Mouse (Mus musculus): Measurements from ENCODE around the gene Gm27021. TPM values are rescaled to one million over a fixed set of nuclear protein-coding genes. Genes with fewer than 3 reads are reported as not detected.
A peak's percentile ranks its signal among the peaks of the same experiment; 100 is the strongest.

The Gm27021 gene
- polyA plus RNA-seq, 1 experiment from 2014 or later: 2.0 TPM

DNA sequence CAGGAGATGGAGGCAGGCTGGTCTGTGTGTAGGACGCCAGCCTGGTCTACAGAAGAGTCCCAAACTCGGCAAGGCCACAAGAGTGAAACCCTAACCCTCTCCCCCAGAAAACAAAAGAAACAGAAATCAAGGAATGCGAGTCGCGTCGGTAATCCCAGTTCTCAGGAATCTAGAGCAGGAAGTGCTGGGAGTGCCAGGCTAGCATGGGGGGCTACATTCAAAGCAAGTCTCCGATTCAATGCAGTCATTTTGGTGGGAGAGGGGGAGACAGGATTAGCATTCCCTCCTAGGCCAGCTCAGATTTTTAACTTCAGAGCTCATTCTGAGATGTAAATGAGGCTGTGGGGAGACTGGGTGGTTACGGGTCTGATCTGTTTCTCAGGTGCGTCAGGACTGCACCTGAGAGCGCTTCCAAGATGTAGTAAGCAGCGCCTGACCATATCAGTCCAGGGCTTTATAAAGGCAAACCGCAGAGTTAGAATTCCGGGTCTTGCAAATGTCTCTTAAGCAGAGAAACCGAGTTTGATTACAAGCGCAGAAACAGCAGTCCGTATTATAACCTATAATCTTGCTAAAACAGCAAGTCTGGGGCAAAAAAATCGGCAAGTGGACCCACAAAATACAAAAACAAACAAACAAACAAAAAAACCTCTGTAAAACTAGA lies 940 bp downstream of the Gm27021 start:
- no peak for ATAC-seq (ENCODE audit: insufficient read depth, low FRiP score)
- Histone ChIP-seq H3K4me3 (replicated peaks; ENCODE audit: low read length) (peak overlapping the region; percentile 96), H3K36me3 (ENCODE audit: control insufficient read depth, insufficient read depth, low read length) (0 out of 2 replicates have a peak, but pooled peaks cover 4% of the 10 kb centered on the region), H3K4me1 (ENCODE audit: control insufficient read depth, insufficient read depth, low read length) (peaks cover 26% of the 10 kb centered on the region), H3K9ac (ENCODE audit: low read length) (peak overlapping the region; percentile 97), H3K27ac (ENCODE audit: low read length) (peak overlapping the region; percentile 90; the same call in 1 of the 2 replicates), H3K9me3 (replicated peaks; ENCODE audit: control insufficient read depth, low read length) (no peaks in the 10 kb centered on the region), H3K27me3 (ENCODE audit: control insufficient read depth, insufficient read depth, low read length) (no peaks in the 10 kb centered on the region), H3K4me2 (ENCODE audit: low read depth, low read length) (peak overlapping the region; percentile 92)
- 2% methylated on average over 17 of the region's 17 CpGs for WGBS

DNA sequence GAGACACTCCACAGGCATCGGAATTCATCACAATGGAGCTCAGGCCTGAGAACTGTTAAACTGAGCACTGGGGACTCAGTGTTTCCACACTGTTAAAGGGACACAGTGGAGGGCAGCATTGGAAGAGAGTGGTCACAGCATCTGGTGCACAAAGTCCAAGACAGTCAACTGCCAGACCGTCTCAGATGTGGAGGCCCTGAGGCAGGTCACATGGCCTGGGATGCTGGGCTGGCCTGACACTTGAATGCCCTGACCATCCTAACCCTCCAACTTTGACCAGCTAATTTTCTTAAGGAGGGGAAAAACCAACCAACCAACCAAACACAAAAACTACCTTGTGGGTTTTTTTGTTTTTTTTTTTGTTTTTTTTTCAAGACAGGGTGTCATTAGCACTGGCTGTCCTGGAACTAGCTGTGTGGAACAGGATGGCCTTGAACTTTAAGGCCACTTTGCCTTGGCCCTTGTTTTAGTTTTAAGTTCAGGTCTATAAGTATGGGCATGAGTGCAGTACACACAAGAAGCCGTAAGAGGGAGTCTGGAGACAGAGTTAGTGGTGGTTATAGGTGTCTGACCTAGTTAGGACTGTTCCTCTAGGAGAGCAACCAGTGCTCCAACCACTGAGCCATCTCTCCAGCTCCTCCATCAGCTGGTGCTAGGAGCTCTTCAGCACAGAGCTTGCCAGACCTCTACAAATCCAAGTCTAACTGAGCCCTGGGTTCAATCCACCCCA lies 2.0 kb downstream of the Gm27021 start:
- no peak overlapping the region for H3K27ac ChIP-seq (ENCODE audit: low read length)

DNA sequence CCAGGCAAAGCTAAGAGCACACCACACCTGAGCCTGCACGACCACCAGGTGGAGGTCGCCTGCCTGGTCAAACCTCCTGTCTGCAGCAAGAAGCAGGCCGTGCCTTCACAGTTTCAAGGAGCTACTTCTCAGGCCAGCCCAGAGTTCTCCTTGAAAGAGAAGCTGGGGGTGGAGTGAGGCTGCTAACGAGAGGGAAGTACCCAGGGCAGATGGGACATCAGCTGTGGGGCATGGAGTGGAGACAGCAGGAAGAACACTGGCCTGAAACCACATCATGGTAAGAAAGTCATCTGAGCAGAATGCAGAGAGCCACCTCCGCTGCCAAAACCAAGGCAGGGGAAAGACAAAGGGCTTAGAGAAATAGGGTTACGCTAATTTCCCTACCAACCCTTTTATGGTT lies 3.3 kb downstream of the Gm27021 start:
- H3K9me3 ChIP-seq (replicated peaks; ENCODE audit: control insufficient read depth, low read length): no peaks in the 10 kb centered on the region
- no peak overlapping the region for H3K27ac ChIP-seq (ENCODE audit: low read length)
- no peak for ATAC-seq (ENCODE audit: insufficient read depth, low FRiP score)
- WGBS: 75% methylated on average over 6 of the region's 6 CpGs
- no peak overlapping the region for H3K4me3 ChIP-seq (replicated peaks; ENCODE audit: low read length)
- H3K4me2 ChIP-seq (ENCODE audit: low read depth, low read length): no peak overlapping the region
- H3K4me1 ChIP-seq (ENCODE audit: control insufficient read depth, insufficient read depth, low read length): peaks cover 26% of the 10 kb centered on the region
- H3K36me3 ChIP-seq (ENCODE audit: control insufficient read depth, insufficient read depth, low read length): no peaks in the 10 kb centered on the region
- H3K27me3 ChIP-seq (ENCODE audit: control insufficient read depth, insufficient read depth, low read length): no peaks in the 10 kb centered on the region
- H3K9ac ChIP-seq (ENCODE audit: low read length): no peak overlapping the region

More for the DNA sequence above, 2.0 kb downstream of the Gm27021 start:
- Histone ChIP-seq H3K36me3 (ENCODE audit: control insufficient read depth, insufficient read depth, low read length) (0 out of 2 replicates have a peak, but pooled peaks cover 2% of the 10 kb centered on the region), H3K4me1 (ENCODE audit: control insufficient read depth, insufficient read depth, low read length) (peaks cover 26% of the 10 kb centered on the region), H3K4me2 (ENCODE audit: low read depth, low read length) (peak overlapping the region; percentile 92), H3K27me3 (ENCODE audit: control insufficient read depth, insufficient read depth, low read length) (no peaks in the 10 kb centered on the region), H3K4me3 (replicated peaks; ENCODE audit: low read length) (no peak overlapping the region), H3K9ac (ENCODE audit: low read length) (peak overlapping the region; percentile 97), H3K9me3 (replicated peaks; ENCODE audit: control insufficient read depth, low read length) (no peaks in the 10 kb centered on the region)
- no peak for ATAC-seq (ENCODE audit: insufficient read depth, low FRiP score)
- 66% methylated on average over 3 of the region's 3 CpGs for WGBS

DNA sequence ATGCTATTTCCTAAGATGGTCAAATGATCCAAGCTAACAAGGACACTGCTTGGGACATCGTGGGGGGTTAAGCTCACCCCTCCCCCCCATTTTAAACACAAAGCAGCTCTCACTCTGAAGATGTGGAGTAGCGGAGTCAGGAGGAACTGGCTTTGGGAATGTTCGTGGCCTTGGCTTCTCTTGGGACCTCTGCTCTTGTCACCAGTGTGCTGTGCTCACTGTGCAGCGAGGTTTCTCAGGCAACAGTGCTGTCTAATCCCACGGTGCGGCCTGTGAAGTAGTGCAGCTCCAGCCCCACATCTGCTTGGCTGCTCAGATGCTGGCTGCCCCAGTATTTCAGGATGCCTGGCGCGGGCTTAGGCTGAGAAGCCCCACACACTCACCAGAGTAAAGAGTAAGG lies 10.5 kb downstream of the Gm27021 start:
- H3K27ac ChIP-seq (ENCODE audit: low read length): no peak overlapping the region
- H3K36me3 ChIP-seq (ENCODE audit: control insufficient read depth, insufficient read depth, low read length): peaks cover 14% of the 10 kb centered on the region

DNA sequence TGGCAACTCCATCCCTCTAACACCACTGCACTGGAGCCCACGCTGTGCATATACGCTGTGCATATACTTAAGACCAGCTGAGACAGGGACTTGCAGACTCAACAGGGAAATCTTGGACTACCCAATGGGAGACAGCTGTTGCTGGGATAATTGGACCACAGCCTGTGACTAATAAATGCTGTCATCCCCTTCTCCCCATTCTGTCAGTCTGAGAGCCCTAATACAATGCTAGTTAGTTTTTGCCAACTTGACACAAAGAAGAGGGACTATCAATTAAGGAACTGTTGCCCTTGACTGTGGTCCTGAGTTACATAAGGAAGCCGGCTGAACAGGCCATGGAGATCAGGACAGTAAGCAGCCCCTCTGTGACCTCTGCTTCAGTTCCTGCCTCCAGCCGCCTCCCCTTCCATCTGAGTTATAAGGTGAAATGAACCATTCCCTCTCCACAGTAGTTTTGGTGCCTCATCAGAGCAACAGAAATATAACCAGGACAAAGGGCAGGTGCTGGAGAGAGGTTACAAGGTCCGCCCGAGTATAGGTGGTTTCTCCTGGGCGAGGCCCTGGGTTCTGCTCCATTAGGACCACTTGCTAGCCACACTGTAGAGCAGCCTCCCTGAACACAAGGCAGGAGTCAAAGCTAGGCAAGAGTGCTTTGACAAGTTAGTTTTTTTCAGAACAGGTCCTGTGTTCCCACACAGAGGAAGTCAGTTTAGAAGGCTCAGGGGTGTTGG lies 11.4 kb downstream of the Gm27021 start:
- 85% methylated on average over 7 of the region's 7 CpGs for WGBS
- no peaks in the 10 kb centered on the region for H3K27me3 ChIP-seq (ENCODE audit: control insufficient read depth, insufficient read depth, low read length)

More for the DNA sequence above, 10.5 kb downstream of the Gm27021 start:
- WGBS: 82% methylated on average over 8 of the region's 8 CpGs
- Histone ChIP-seq H3K4me1 (ENCODE audit: control insufficient read depth, insufficient read depth, low read length) (no peaks in the 10 kb centered on the region; the same call in 1 of the 2 replicates), H3K27me3 (ENCODE audit: control insufficient read depth, insufficient read depth, low read length) (no peaks in the 10 kb centered on the region), H3K4me2 (ENCODE audit: low read depth, low read length) (no peak overlapping the region), H3K4me3 (replicated peaks; ENCODE audit: low read length) (no peak overlapping the region), H3K9me3 (replicated peaks; ENCODE audit: control insufficient read depth, low read length) (no peaks in the 10 kb centered on the region), H3K9ac (ENCODE audit: low read length) (no peak overlapping the region)
- no peak for ATAC-seq (ENCODE audit: insufficient read depth, low FRiP score)

DNA sequence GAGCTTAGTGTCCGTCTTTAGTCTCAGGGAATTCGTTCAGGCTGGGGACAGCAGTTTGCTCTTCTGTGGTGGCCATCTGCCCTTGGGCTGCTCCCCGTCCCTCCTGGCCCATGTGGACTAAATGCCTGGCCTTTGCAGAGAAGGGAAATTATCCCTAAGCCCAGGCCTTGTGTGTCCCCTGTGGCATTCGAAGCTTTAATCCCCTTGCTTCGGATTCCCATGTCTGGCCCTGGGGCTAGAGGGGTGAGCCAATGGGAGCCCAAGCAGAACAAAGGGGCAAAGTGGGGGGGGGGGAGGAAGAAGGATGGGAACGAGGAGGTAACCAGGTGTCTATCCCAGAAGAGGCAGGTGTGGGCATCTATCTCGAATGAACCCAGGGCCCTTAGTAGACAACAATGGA lies 20.3 kb downstream of the Gm27021 start, which contains the start of gene 1190005I06Rik:
Gene 1190005I06Rik (minus strand): TSS at position 101 of the 400 bp plus-strand sequence.
- WGBS: 54% methylated on average over 7 of the region's 7 CpGs
- no peaks in the 10 kb centered on the region for H3K27me3 ChIP-seq (ENCODE audit: control insufficient read depth, insufficient read depth, low read length)
- H3K36me3 ChIP-seq (ENCODE audit: control insufficient read depth, insufficient read depth, low read length): no peaks in the 10 kb centered on the region
- H3K4me1 ChIP-seq (ENCODE audit: control insufficient read depth, insufficient read depth, low read length): no peaks in the 10 kb centered on the region
- no peak within 1 kb of the TSS for H3K9ac ChIP-seq (ENCODE audit: low read length)
- no peak for ATAC-seq (ENCODE audit: insufficient read depth, low FRiP score)
- no peak within 1 kb of the TSS for H3K4me2 ChIP-seq (ENCODE audit: low read depth, low read length)
- no peaks in the 10 kb centered on the region for H3K9me3 ChIP-seq (replicated peaks; ENCODE audit: control insufficient read depth, low read length)
- no peak within 1 kb of the TSS for H3K27ac ChIP-seq (ENCODE audit: low read length)
- H3K4me3 ChIP-seq (replicated peaks; ENCODE audit: low read length): no peak within 1 kb of the TSS

More for the DNA sequence above, 11.4 kb downstream of the Gm27021 start:
- no peak overlapping the region for H3K27ac ChIP-seq (ENCODE audit: low read length)
- no peak for ATAC-seq (ENCODE audit: insufficient read depth, low FRiP score)
- no peak overlapping the region for H3K4me3 ChIP-seq (replicated peaks; ENCODE audit: low read length)
- no peaks in the 10 kb centered on the region for H3K9me3 ChIP-seq (replicated peaks; ENCODE audit: control insufficient read depth, low read length)
- no peak overlapping the region for H3K4me2 ChIP-seq (ENCODE audit: low read depth, low read length)
- no peaks in the 10 kb centered on the region; the same call in 1 of the 2 replicates for H3K4me1 ChIP-seq (ENCODE audit: control insufficient read depth, insufficient read depth, low read length)
- no peak overlapping the region for H3K9ac ChIP-seq (ENCODE audit: low read length)
- H3K36me3 ChIP-seq (ENCODE audit: control insufficient read depth, insufficient read depth, low read length): peaks cover 14% of the 10 kb centered on the region

DNA sequence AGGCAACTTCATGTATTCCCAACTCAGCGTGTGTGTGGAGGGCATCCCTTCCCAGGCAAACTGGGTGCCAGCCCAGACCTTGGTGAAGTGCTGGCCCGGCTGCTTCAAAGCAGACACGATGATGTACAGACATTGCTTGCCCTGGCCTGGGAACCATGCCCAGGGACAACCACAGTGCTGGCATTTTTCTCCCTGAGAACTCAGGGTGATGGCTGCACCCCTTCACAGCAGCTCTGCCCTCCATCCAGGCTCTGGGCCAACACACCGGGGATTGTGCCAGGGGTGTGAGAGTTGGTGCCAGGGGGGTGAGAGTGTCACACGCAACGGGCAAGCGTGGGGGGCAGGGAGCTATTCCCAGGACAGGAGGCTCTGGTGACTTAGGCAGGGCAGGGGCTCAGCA lies 23.2 kb downstream of the Gm27021 start:
- H3K4me2 ChIP-seq (ENCODE audit: low read depth, low read length): no peak overlapping the region
- 63% methylated on average over 7 of the region's 7 CpGs for WGBS
- 0 out of 2 replicates have a peak overlapping the region, but pooled peaks have one; percentile 1 for H3K27ac ChIP-seq (ENCODE audit: low read length)
- H3K9me3 ChIP-seq (replicated peaks; ENCODE audit: control insufficient read depth, low read length): no peaks in the 10 kb centered on the region
- ATAC-seq (ENCODE audit: insufficient read depth, low FRiP score): peak; percentile 26
- H3K27me3 ChIP-seq (ENCODE audit: control insufficient read depth, insufficient read depth, low read length): no peaks in the 10 kb centered on the region
- H3K4me1 ChIP-seq (ENCODE audit: control insufficient read depth, insufficient read depth, low read length): no peaks in the 10 kb centered on the region
- H3K36me3 ChIP-seq (ENCODE audit: control insufficient read depth, insufficient read depth, low read length): no peaks in the 10 kb centered on the region
- no peak overlapping the region for H3K9ac ChIP-seq (ENCODE audit: low read length)
- H3K4me3 ChIP-seq (replicated peaks; ENCODE audit: low read length): no peak overlapping the region

DNA sequence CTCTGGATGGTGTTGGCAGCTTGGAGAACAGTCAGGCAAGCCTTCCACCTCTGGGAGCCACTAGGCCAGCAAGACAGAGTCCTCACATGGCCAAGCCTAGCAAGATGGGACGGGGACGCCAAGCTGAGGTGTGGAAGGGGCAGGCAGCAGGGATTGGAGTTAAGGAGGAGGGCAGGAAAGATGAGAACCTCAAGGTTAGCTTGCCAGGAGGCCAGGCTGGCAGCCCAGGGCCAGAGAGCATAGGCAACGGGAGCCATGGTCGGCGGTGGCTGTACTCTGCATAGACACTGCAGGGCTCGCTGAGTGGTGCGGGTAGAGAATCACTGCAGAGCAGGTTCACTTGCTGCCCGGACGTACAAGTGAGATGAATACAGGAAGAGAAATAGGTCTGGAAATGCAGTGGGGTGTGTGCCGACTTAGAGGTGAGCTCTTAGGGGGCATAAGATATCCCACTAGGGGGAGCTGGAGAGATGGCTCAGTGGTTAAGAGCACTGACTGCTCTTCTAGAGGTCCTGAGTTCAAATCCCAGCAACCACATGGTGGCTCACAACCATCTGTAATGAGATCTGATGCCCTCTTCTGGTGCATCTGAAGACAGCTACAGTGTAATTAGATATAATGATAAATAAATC lies 25.7 kb downstream of the Gm27021 start:
- no peak overlapping the region for H3K4me2 ChIP-seq (ENCODE audit: low read depth, low read length)
- no peaks in the 10 kb centered on the region for H3K27me3 ChIP-seq (ENCODE audit: control insufficient read depth, insufficient read depth, low read length)
- H3K27ac ChIP-seq (ENCODE audit: low read length): no peak overlapping the region
- H3K4me3 ChIP-seq (replicated peaks; ENCODE audit: low read length): no peak overlapping the region
- no peaks in the 10 kb centered on the region for H3K36me3 ChIP-seq (ENCODE audit: control insufficient read depth, insufficient read depth, low read length)
- 71% methylated on average over 10 of the region's 10 CpGs for WGBS
- H3K9me3 ChIP-seq (replicated peaks; ENCODE audit: control insufficient read depth, low read length): no peaks in the 10 kb centered on the region
- H3K9ac ChIP-seq (ENCODE audit: low read length): no peak overlapping the region
- H3K4me1 ChIP-seq (ENCODE audit: control insufficient read depth, insufficient read depth, low read length): no peaks in the 10 kb centered on the region
- no peak for ATAC-seq (ENCODE audit: insufficient read depth, low FRiP score)
